Mouse (Mus musculus): ENCODE results near the gene Ppm1b. TPM values are rescaled to one million over a fixed set of nuclear protein-coding genes. Genes with fewer than 3 reads are reported as not detected.
A peak's percentile ranks its signal among the peaks of the same experiment; 100 is the strongest.

Gene Ppm1b
- total RNA-seq, 2 experiments from 2014 or later = 116 to 123 TPM

DNA sequence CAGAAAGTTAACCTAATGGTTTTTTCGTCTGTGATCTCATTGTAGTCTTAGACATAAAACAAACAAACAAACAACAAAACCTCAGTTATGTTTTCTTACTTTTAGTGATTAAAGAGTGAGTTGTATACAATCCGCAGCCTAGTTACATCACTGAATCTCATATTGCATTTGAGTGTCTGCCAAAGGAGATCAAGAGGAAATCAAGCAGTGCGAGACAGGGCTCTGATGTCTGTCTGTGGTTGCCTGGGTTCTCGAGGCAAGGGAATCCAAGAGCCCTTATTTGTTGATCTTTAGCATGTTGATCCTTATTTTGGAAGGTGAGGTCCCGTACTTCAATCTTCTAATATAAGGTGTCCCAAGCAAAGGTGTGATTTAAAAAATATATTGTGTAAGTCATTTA is 1.7 kb upstream of the Ppm1b start:
- intact Hi-C loops (cut with DNase I) = loop anchor here (5.0 kb wide), 1 partner anchor 78 kb away; no protein-coding TSS in a partner anchor
- DNase-seq (ENCODE audit: low spot score in 2 of 2) = no peak

DNA sequence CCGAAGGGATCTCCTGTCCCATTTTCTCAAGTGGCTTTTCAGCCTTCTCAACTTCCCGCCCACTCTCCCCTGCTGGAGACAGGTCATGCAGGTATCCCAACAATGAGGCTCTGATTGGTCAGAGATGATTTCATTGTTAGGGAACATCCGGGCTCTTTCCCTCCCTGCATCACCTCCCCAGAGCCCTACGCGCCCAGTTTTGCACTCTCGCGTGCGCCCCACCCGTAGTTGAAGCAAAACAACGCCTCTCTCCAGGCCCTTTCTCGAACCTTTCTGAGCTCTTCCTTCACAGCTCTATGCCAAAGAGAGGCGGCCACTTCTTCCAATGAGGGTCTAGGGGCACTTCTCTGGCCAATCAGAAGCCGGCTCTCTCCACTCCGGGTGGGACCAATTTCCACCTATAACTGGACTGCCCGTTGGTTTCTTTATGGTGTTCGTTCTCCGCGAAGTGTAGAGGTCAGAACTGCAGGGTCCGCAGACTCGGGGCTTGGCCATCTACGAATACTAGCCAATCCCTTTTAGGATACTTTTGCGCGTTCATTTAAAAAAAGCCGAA is 468 bp downstream of the Ppm1b start:
- intact Hi-C loops (cut with DNase I) = loop anchor here (5.0 kb wide), 1 partner anchor 80 kb away; no protein-coding TSS in a partner anchor
- DNase-seq (ENCODE audit: low spot score in 2 of 2) = peak; percentile 88 to 96

DNA sequence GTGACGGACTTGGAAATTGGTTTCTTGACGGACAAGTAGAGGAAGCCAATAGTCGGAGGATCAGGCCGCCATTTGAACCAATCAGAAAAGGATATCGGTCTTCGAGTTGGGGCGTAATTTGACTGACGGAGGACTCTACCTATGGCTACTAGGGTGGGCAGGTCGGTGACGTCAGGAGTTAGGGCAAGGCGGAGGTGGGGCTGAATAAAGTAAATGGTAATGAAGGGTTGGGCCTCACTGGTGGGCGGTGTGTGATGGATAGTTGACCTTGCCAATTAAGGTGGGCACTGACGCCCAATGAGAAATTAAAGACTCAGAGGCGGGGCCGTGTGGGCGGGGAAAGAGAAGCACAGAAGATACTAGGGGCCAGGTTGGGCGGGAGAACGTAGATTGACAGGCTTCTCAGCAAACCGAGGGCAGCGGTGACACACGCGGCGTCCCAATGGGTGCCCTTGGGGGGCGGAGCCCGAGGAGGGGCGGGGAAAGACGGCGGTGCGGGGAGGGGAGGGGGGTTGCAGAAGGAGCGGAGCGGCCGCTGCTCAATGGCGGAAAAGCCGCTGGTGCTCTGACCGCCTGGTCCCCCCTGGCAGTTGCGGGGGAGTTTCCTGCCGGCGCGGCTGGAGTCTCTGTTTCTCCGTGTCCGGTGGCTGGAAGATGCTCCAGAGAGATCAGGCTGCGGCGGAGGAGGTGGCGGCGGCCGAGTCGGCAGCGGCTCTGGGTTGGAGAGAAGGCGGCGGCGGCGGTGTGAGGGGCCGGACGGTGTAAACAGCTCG is 1.1 kb downstream of the Ppm1b start:
- intact Hi-C loops (cut with DNase I) = loop anchor here (5.0 kb wide), 1 partner anchor 80 kb away; no protein-coding TSS in a partner anchor
- DNase-seq (ENCODE audit: low spot score in 2 of 2) = peak; percentile 100

DNA sequence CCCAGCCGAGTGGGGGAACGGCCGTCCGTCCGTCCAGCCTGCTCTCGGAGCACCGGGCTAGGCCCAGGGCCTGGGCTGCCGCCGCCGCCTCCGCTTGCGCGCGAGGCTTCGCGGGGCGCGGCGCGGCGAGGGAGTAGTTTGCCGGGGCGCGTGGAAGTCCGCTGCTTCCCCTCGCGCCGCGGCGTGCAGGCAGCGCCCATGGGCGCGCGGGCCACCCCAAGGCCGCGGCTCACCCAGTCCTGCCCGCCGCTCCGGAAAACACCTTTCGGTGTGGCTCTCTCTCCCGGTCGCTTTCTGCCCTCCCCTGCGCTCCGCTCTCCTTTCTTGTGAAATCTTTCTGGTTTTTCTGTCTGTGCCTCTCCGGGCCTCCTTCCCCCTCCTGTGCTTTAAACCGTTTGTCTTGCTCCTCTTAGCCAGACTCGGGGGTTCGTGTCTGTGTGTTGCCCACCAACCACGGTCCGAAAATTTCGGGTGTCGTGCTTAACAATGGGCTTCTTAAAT is 1.9 kb downstream of the Ppm1b start:
- intact Hi-C loops (cut with DNase I) = loop anchor here (5.0 kb wide), 1 partner anchor 81 kb away; no protein-coding TSS in a partner anchor
- peak in 1 of 2 experiments; percentile 12 for DNase-seq (ENCODE audit: low spot score in 2 of 2)

DNA sequence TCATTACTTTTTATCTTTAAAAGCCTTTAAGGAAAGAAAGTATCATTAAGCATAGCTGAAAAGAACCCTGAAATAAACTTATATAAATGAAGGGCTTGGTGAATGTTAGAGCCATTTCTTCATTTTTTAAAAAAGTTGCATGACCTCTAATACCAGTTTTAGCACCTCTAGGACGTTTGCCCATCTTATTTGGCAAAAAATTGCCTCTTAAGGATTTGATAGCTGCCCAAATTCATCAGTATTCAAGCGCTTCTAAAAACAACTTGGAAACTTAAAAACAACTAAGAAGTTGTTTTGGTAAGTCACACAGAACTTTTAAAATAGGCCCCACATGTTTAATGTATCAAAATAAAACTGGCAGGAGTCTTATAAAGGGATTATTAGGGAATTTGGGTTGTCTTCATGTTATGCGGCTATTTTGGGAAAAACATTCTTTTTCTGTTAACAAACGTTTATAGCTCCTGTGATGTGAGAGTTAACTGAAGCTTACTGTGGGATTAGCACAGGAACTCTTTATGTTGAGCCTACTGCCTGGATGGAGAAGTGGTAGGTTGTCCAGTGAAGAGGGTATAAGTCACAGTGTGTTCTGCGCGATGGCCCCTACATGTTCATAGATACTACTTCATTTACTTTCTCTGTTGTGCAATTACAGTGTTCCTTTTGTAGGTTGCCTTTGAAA is 2.6 kb downstream of the Ppm1b start:
- intact Hi-C loops (cut with DNase I) = loop anchor here (5.0 kb wide), 1 partner anchor 82 kb away; no protein-coding TSS in a partner anchor
- DNase-seq (ENCODE audit: low spot score in 2 of 2) = no peak

DNA sequence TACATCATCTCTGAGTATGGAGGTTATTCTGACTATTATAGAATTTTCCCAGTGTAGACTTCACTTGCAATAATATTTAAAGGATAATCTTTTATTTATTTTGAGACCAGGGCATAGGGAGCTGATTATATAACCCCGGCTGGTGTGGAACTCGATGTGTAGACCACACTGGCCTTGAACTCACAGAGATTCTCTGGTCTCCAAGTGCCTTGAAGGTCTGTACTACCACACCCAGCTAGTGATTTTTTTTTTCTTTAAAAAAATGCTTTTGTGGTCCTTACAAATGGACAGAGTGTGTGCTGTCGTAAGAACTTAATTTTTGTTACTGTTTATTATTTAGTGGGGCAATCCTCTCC is 3.1 kb downstream of the Ppm1b start:
- DNase-seq (ENCODE audit: low spot score in 2 of 2) = no peak
- intact Hi-C loops (cut with DNase I) = loop anchor here (5.0 kb wide), 1 partner anchor 82 kb away; no protein-coding TSS in a partner anchor

DNA sequence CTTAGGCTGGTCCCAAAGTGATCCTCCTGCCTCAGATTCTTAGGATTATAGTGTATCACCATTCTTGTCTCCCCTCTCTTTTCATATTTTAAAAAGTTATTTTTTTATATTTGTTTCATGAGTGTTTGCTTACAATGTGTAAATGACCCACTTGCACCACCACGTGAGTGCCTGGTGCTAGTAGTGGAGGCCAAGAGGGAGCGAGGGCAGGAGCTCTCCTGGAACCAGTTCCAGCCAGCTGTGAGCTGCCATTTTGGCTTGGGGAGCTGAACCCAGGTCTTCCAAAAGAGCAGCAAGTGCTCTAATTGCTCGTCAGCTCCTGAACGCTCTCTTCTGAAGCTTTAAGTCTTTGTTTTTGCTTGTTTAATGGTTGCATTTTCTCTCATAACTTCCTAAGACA is 3.6 kb downstream of the Ppm1b start:
- no peak for DNase-seq (ENCODE audit: low spot score in 2 of 2)
- intact Hi-C loops (cut with DNase I) = no loop called here

DNA sequence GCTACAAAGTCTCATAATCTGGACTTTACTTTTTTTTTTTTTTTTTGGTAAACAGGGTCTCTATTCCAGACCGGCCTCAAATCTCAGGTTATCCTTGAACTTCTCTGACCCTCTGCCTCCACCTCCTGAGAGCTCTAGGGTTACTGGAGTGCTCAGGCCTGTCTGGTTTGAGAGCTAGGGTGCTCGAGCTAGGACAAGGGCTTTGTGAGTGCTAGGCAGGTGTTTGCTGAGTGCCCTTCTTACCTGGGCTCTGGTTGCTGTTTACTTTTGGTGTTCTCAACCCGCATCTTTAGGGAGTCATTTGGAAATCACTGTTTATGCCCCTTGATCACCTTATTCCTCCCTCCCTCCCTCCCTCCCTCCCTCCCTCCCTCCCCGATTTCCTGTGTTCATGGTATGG is 5.5 kb downstream of the Ppm1b start:
- intact Hi-C loops (cut with DNase I) = no loop called here
- DNase-seq (ENCODE audit: low spot score in 2 of 2) = no peak

DNA sequence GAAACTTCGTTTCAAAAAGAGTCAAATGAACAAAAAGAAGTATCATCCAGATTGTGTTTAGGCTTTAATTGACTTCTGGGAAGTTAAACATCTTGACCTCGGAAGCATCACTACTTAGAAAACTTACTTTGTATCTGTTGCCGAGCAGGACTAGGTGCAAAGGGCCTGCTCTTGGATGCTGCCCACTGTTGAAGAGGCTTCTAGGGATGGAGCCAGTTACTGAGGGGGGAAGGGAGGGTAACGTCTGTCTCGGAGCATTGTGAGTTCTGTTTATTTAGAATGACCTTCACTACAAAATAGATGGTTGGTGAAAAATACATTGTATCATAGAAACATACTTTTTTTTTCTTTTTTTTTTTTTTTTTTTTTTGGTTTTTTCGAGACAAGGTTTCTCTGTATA is 7.1 kb downstream of the Ppm1b start:
- intact Hi-C loops (cut with DNase I) = no loop called here
- no peak for DNase-seq (ENCODE audit: low spot score in 2 of 2)

DNA sequence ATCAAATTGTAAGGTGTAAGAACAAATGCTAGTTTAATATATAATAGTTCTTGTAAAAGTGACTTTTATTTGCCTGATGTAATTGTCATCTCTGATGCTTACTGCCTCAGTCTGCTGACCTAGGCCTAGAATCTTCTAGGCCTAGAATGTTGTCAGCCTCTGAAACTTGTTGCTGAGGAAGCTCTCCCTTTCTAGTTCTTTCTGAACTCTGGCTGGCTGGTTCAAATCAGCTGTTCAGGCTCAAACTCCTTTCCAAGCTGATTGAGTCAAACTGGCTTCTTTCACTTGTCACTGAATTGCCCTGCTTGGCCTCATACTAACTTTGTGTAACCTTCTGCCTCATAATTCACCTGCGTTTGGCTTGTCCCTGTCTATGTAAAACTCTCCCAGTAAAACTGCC is 9.7 kb downstream of the Ppm1b start:
- no peak for DNase-seq (ENCODE audit: low spot score in 2 of 2)

DNA sequence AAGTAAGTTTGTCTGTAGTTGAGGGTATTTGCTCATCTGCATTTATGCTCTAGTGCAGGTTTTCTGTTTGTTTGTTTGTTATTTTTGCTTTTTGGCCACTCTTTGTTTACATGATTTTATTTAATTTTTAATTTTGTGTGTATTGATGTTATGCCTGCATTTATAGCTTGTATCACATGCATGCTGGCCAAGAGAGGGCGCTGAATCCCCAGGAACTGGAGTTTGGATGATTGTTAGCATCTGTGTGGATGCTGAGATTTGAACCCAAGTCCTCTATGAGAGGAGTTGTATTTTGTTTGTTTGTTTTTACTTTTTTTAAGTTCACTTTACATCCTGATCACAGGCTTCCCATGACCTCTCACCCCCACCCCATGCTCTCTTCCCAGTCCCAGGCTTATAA is 10.5 kb downstream of the Ppm1b start:
- no peak for DNase-seq (ENCODE audit: low spot score in 2 of 2)
- intact Hi-C loops (cut with DNase I) = no loop called here

More for the DNA sequence above, 9.7 kb downstream of the Ppm1b start:
- intact Hi-C loops (cut with DNase I) = no loop called here

DNA sequence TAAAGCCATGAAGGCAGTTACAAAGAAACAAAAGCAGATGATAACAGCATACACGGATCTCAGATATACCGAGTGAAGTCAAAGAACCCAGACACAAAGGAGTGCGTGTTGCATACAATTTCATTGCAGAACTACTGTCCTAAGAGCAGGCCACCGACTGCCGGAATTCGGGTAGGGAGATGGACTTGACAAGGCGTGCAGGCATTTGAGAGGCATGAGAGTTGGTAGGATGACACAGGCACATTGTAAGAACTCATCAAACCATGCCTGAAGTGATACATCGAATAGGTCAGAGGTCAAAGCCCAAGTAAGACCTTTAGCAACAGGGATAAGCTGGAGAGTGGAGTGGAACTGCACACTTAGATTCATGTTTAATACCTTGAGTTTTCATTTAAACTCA is 13.4 kb downstream of the Ppm1b start:
- DNase-seq (ENCODE audit: low spot score in 2 of 2) = no peak
- intact Hi-C loops (cut with DNase I) = no loop called here

DNA sequence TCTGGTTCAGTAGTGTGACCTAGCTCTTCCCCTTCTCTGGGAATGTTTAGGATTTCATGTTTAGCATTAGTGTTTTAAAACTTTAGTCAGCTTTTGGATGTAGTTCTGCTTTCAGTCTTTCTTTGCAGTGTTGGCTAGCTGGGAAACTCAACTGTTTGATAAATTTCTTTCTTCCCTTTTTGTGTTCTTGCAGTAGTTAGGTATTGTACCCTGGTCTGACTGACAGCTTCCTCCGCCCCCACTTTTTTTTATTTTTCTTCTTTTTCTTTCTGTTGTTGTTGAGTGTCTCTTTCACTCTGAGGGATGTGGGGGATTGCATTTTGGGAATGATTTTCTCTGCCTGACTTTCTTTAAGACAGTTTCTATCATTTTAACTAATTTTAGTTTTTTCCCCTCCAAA is 25.2 kb downstream of the Ppm1b start:
- no peak for DNase-seq (ENCODE audit: low spot score in 2 of 2)
- intact Hi-C loops (cut with DNase I) = no loop called here

DNA sequence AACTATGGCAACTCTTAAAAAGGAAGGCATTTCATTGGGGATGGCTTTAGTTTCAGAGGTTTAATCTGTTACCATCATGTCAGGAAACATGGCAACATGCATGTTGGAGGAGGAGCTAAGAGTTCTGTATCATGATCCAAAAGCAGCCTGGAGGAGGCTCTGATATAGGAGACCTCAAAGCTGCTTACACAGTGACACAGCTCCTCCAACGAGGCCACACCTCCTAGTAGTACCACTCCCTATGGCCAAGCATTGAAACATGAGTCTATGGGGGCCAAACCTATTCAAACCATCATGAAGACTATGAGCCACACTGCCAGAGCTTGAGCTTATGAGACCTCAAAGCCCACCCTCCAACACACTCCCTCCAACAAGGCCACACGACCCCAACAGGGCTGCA is 26.2 kb downstream of the Ppm1b start:
- DNase-seq (ENCODE audit: low spot score in 2 of 2) = no peak
- intact Hi-C loops (cut with DNase I) = no loop called here

DNA sequence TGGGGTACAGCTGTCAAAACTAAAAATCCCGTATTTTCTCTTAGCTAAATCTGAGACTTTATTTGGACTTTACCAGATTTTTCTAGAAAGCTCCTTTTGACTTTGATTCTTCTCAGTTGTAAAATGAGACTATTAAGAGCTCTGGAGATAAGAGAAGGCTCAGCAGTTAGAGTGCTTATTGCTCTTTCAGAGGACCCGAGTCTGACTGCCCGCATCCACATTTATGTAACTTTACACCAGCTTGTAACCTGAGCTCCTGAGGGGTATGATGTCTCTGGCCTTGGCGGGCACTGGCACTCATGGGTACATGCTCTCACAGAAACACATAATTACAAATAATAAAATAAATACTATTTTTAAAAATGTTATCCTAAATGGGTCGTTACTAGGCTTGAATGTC is 29.8 kb downstream of the Ppm1b start:
- no peak for DNase-seq (ENCODE audit: low spot score in 2 of 2)
- intact Hi-C loops (cut with DNase I) = no loop called here

DNA sequence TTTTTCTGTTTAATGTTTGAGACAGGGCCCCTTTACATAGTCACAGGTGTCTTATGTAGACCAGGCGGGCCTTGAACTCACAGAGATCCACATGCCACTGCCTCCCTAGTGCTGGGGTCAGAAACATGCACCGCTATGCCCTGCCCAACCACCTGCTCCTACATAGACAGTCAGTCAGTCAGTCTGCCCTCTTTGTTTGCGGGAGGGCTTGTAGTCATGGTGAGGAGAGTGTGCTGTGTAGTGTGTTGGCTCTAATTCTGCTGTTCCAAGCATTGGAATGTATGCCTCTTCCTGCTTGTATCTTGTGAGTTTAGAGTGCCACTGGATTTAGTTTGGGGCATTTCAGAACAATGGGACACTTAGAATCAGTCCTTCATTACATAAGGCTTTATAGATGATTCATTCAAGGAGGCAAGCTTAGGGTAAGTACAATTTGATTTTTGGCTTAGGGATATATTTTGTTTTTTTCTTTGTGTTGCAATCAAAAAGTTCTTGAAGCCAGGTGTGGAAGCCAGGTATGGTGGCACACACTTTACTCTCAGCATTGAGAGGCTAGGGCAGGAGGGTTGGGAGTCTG is 31.4 kb downstream of the Ppm1b start:
- no peak for DNase-seq (ENCODE audit: low spot score in 2 of 2)
- intact Hi-C loops (cut with DNase I) = no loop called here

DNA sequence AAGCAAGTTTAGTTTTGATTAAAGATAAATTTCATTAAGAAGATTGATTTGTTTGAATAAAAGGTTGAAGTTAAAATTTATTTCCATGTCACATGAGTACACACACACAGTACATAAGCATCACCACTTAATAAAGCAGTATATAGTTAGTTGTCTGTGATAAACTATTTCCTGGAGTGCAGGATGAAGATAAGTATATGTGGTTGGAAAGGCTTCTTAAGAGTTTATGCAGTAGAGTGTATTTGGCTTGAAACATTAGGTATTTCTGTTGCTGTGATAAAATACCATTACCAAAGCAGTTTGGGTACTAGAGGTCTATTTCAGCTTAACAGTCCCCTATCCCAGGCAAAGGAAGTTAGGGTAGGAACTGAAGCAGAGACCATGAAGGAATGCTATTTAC is 32.0 kb downstream of the Ppm1b start:
- intact Hi-C loops (cut with DNase I) = no loop called here
- no peak for DNase-seq (ENCODE audit: low spot score in 2 of 2)

DNA sequence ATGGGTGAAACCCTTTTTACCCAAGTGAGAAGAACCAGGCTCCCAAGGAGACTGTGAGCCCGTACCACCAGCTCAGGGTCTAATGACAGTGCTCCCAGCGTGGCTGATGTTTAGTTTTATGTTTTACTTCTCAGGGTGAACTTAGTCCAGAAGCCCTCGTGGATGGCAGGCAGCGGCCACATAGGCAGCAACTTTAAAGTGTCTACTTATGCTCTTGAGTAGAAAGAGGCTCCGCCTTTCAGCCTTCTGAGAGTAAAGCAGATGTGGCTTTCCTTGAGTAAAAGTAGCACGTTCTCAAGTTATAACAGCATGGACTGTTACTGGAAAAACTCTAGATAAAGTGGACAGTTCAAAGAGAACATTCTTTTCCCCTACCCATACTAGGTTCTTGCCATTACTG is 39.3 kb downstream of the Ppm1b start:
- no peak for DNase-seq (ENCODE audit: low spot score in 2 of 2)
- intact Hi-C loops (cut with DNase I) = no loop called here

DNA sequence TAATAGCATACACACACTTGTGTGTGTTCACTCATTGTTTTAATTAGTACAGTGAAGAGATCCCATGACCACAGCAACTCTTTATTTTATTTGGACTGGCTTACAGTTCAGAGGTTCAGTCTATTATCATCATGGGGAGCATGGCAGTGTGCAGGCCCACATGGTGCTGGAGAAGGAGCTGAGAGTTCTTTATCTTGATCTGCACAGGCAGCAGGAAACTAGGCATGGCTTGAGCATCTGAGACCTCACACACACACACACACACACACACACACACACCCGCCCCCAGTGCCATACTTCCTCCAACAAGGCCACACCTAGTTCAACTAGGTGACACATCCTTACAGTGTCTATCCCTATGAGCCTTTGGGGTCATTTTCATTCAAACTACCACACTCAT is 41.1 kb downstream of the Ppm1b start:
- no peak for DNase-seq (ENCODE audit: low spot score in 2 of 2)
- intact Hi-C loops (cut with DNase I) = no loop called here

DNA sequence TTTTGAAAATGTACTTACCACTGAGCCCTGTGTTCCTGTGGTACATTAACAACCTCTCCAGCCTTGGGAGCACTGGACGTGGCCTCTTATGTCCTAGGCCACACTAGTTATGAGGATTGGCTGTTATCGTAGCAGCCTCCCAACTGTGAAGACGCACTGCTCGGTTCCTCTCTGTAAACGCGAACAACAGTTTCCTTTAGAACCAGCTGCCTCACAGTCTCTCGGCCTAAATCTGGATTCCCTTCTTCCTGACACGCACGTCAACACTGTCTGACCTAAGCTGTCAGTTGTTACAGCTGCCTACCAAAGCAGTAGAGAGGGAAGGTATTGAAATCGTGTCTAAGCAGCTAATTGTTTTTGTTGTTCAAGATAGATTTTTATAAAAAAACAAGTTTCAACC is 43.1 kb downstream of the Ppm1b start:
- intact Hi-C loops (cut with DNase I) = no loop called here
- no peak for DNase-seq (ENCODE audit: low spot score in 2 of 2)
